Mouse (Mus musculus): ENCODE data around the gene Pmepa1.
A peak's percentile ranks its signal among the peaks of the same experiment; 100 is the strongest.

The Pmepa1 gene

GRCm38 (mm10) chr2:173276859-173277258, 526 bp upstream of the Pmepa1 start:
- no peak for DNase-seq (ENCODE audit: low spot score in 2 of 2)

GRCm38 (mm10) chr2:173275343-173276201, 761 bp downstream of the Pmepa1 start:
- peak; percentile 65 to 72 for DNase-seq (ENCODE audit: low spot score in 2 of 2)

- peak; percentile 62 to 65 for DNase-seq (ENCODE audit: low spot score in 2 of 2)
These were observed 1.6 kb downstream of the Pmepa1 start for GRCm38 (mm10) chr2:173274428-173275342.

- DNase-seq (ENCODE audit: low spot score in 2 of 2): no peak
These were observed 2.4 kb downstream of the Pmepa1 start for GRCm38 (mm10) chr2:173273885-173274284.

- no peak for DNase-seq (ENCODE audit: low spot score in 2 of 2)
These were observed 3.9 kb downstream of the Pmepa1 start for GRCm38 (mm10) chr2:173272354-173272900.

GRCm38 (mm10) chr2:173271541-173271940, 4.8 kb downstream of the Pmepa1 start:
- no peak for DNase-seq (ENCODE audit: low spot score in 2 of 2)

GRCm38 (mm10) chr2:173270601-173271248, 5.6 kb downstream of the Pmepa1 start:
- DNase-seq (ENCODE audit: low spot score in 2 of 2): no peak

- no peak for DNase-seq (ENCODE audit: low spot score in 2 of 2)
These were observed 6.1 kb downstream of the Pmepa1 start for GRCm38 (mm10) chr2:173270196-173270595.

- DNase-seq (ENCODE audit: low spot score in 2 of 2): no peak
These were observed 8.8 kb downstream of the Pmepa1 start for GRCm38 (mm10) chr2:173267562-173267961.

- no peak for DNase-seq (ENCODE audit: low spot score in 2 of 2)
These were observed 9.8 kb downstream of the Pmepa1 start for GRCm38 (mm10) chr2:173266349-173267112.

GRCm38 (mm10) chr2:173265468-173266265, 10.7 kb downstream of the Pmepa1 start:
- no peak for DNase-seq (ENCODE audit: low spot score in 2 of 2)

GRCm38 (mm10) chr2:173264467-173265128, 11.7 kb downstream of the Pmepa1 start:
- peak in 1 of 2 experiments; percentile 62 for DNase-seq (ENCODE audit: low spot score in 2 of 2)

GRCm38 (mm10) chr2:173263636-173264330, 12.6 kb downstream of the Pmepa1 start:
- DNase-seq (ENCODE audit: low spot score in 2 of 2): peak; percentile 82 to 84

GRCm38 (mm10) chr2:173261497-173261896, 14.8 kb downstream of the Pmepa1 start:
- no peak for DNase-seq (ENCODE audit: low spot score in 2 of 2)

- DNase-seq (ENCODE audit: low spot score in 2 of 2): no peak
These were observed 17.8 kb downstream of the Pmepa1 start for GRCm38 (mm10) chr2:173258459-173259091.

- DNase-seq (ENCODE audit: low spot score in 2 of 2): no peak
These were observed 18.7 kb downstream of the Pmepa1 start for GRCm38 (mm10) chr2:173257610-173258009.

GRCm38 (mm10) chr2:173256552-173256949, 19.8 kb downstream of the Pmepa1 start:
- DNase-seq (ENCODE audit: low spot score in 2 of 2): no peak

- DNase-seq (ENCODE audit: low spot score in 2 of 2): no peak
These were observed 20.4 kb downstream of the Pmepa1 start for GRCm38 (mm10) chr2:173255810-173256551.

All from natural killer cell, adult 2 months (primary cell).